Mouse (Mus musculus): ENCODE data around the gene Shq1. TPM values are rescaled to one million over a fixed set of nuclear protein-coding genes. Genes with fewer than 3 reads are reported as not detected.

Shq1 gene
- polyA plus RNA-seq, 1 experiment from 2014 or later = 16.6 TPM

DNA sequence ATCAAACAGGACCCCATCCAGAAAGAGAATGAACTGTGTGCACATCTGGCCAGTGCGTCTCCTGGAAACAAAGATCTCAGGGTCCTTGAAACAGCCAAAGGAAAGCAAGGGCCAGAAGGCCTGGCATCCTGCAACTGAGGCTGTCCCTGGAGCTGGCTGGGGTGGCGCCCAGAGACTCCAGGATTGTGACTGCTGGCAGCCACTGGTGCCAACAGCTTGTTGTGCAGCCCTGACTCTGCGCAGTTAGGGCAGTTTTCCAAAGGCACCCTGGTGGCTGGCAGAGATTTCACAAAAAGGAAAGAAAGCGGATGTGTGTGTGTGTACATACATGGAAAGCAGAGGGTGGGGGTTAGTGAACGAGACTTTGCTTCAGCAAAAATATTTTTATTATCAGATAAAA, 10.6 kb downstream of the Shq1 start:
- Histone ChIP-seq H3K27ac (ENCODE audit: low read depth) (no peak overlapping the region), H3K9me3 (ENCODE audit: control insufficient read depth, low read length) (no peaks in the 10 kb centered on the region), H3K9ac (ENCODE audit: low read length) (no peak overlapping the region), H3K4me2 (ENCODE audit: low read length) (no peak overlapping the region), H3K27me3 (replicated peaks; ENCODE audit: control insufficient read depth, insufficient read depth, low read length) (no peaks in the 10 kb centered on the region), H3K4me1 (replicated peaks; ENCODE audit: control insufficient read depth, insufficient read depth, low read length) (no peaks in the 10 kb centered on the region), H3K4me3 (ENCODE audit: low read depth, low read length) (no peak overlapping the region), H3K36me3 (ENCODE audit: control insufficient read depth, insufficient read depth, low read length) (peaks cover 35% of the 10 kb centered on the region)
- ATAC-seq (replicated peaks; ENCODE audit: low FRiP score, low TSS enrichment, low read depth) = no peak
- DNase-seq (ENCODE audit: low spot score) = no peak
- WGBS = 84% methylated on average over 5 of the region's 5 CpGs

DNA sequence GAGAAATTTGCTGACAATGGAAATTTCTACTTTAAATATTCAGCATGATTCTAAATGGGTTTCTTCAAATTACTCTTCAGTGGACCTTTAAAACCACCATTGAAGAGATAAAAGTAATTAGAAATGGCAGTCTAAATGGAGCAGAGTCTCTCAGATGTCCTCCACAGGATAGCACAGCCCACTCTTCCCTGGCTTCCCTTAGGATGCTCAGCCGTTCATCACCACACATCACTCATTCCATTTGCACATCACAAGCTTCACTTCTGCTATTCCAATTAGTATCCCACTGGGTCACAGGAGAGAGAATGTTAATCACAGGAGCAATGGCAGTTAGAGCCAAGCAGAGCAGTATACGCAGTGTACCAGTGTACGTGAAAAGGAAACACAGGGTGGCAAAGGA, 18.4 kb downstream of the Shq1 start:
- 83% methylated on average over 3 of the region's 3 CpGs for WGBS
- no peak for ATAC-seq (replicated peaks; ENCODE audit: low FRiP score, low TSS enrichment, low read depth)

DNA sequence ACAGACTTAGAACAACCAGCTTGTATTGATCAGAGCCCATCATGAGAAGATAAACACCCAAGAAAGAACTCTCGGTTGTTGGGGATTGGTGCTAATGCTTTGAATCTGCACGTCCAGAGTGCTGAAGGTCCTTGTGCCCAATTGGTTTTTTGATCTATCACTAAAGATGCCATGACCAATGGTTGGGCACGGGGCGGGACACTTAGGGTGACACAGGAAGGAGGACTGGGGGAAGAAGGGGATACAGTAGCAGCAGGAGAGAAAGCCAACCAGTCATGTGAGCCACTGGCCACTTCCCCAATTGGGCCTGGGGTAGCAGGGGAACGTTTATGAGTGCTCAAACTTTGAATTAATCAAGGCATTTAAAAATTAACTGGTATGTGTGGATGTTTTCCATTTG, 23.8 kb downstream of the Shq1 start:
- DNase-seq (ENCODE audit: low spot score) (no peak), ATAC-seq (replicated peaks; ENCODE audit: low FRiP score, low TSS enrichment, low read depth) (no peak)
- H3K36me3 ChIP-seq (ENCODE audit: control insufficient read depth, insufficient read depth, low read length) = peaks cover 15% of the 10 kb centered on the region; the same call in 1 of the 2 replicates
- H3K4me2 ChIP-seq (ENCODE audit: low read length) = no peak overlapping the region
- no peaks in the 10 kb centered on the region for H3K9me3 ChIP-seq (ENCODE audit: control insufficient read depth, low read length)
- H3K4me1 ChIP-seq (replicated peaks; ENCODE audit: control insufficient read depth, insufficient read depth, low read length) = no peaks in the 10 kb centered on the region; the same call in 1 of the 2 replicates
- H3K27me3 ChIP-seq (replicated peaks; ENCODE audit: control insufficient read depth, insufficient read depth, low read length) = no peaks in the 10 kb centered on the region
- no peak overlapping the region for H3K27ac ChIP-seq (ENCODE audit: low read depth)
- H3K4me3 ChIP-seq (ENCODE audit: low read depth, low read length) = no peak overlapping the region
- 80% methylated on average over 5 of the region's 5 CpGs for WGBS
- H3K9ac ChIP-seq (ENCODE audit: low read length) = no peak overlapping the region

More for the DNA sequence above, 18.4 kb downstream of the Shq1 start:
- Histone ChIP-seq H3K4me3 (ENCODE audit: low read depth, low read length) (no peak overlapping the region), H3K4me1 (replicated peaks; ENCODE audit: control insufficient read depth, insufficient read depth, low read length) (no peaks in the 10 kb centered on the region), H3K9me3 (ENCODE audit: control insufficient read depth, low read length) (no peaks in the 10 kb centered on the region), H3K4me2 (ENCODE audit: low read length) (no peak overlapping the region), H3K36me3 (ENCODE audit: control insufficient read depth, insufficient read depth, low read length) (peaks cover 15% of the 10 kb centered on the region; the same call in 1 of the 2 replicates), H3K27ac (ENCODE audit: low read depth) (no peak overlapping the region), H3K9ac (ENCODE audit: low read length) (no peak overlapping the region), H3K27me3 (replicated peaks; ENCODE audit: control insufficient read depth, insufficient read depth, low read length) (no peaks in the 10 kb centered on the region)
- DNase-seq (ENCODE audit: low spot score) = no peak

DNA sequence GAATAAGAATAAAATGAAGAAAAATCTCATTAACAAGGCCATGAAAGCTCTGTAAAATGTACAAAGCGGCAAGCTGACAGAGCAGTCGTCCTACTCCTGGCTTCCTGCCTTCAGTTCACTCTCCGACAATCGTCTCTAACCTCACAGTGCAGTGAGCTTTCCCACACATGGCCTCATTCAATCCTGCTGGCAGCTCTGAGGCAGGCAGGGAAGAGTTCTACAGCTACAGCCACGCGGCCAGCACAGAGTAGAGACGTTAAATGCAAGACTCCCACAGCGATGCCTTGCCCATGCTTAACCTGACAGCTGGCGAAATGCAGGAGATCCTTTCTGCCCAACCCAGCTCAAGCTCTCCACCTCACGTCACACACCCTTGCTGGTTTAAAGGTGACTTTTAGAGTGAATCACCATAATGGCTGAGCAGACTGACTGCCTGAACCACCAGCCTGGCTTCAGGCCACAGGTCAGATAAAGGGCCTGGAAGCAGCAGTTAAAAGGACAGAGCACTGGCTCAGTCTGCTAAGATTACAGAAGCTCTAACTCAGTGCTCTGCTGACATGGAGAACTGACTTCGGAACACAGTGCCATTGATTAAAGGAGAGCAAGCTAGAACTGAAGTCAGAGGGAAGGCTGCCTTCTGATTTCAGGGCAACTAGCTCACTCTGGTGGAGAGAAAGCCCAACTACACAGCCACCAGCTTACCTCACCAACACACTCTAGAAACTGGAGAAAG, 25.3 kb downstream of the Shq1 start:
- Histone ChIP-seq H3K4me2 (ENCODE audit: low read length) (peak overlapping the region; percentile 27), H3K36me3 (ENCODE audit: control insufficient read depth, insufficient read depth, low read length) (peaks cover 12% of the 10 kb centered on the region; the same call in 1 of the 2 replicates), H3K27ac (ENCODE audit: low read depth) (no peak overlapping the region), H3K4me3 (ENCODE audit: low read depth, low read length) (no peak overlapping the region), H3K9me3 (ENCODE audit: control insufficient read depth, low read length) (no peaks in the 10 kb centered on the region), H3K4me1 (replicated peaks; ENCODE audit: control insufficient read depth, insufficient read depth, low read length) (no peaks in the 10 kb centered on the region; the same call in 1 of the 2 replicates), H3K9ac (ENCODE audit: low read length) (no peak overlapping the region), H3K27me3 (replicated peaks; ENCODE audit: control insufficient read depth, insufficient read depth, low read length) (no peaks in the 10 kb centered on the region)
- WGBS = 45% methylated on average over 11 of the region's 11 CpGs
- peak; percentile 67 for DNase-seq (ENCODE audit: low spot score)
- ATAC-seq (replicated peaks; ENCODE audit: low FRiP score, low TSS enrichment, low read depth) = peak; percentile 58

DNA sequence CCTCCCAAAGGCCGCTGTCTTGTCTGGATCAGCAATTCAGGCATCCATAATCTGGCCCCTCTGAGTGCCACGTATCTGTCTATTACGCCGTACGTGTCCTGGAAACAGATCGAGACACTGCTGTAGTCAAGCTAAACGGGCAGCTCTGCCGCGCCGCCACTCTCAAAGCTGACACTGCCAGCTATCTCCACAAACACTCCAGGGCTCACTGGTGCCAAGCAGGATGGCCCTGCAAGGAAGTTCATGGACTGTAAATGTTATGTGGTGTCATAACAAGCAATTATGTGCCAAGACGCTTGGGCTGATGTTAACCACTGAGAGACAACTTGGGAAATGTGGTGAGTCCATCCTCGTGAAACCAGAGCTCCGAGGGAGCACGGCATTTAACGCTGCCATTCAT, 26.3 kb downstream of the Shq1 start:
- Histone ChIP-seq H3K27me3 (replicated peaks; ENCODE audit: control insufficient read depth, insufficient read depth, low read length) (no peaks in the 10 kb centered on the region), H3K9ac (ENCODE audit: low read length) (no peak overlapping the region), H3K4me2 (ENCODE audit: low read length) (no peak overlapping the region), H3K4me3 (ENCODE audit: low read depth, low read length) (no peak overlapping the region), H3K36me3 (ENCODE audit: control insufficient read depth, insufficient read depth, low read length) (peaks cover 11% of the 10 kb centered on the region; the same call in 1 of the 2 replicates), H3K9me3 (ENCODE audit: control insufficient read depth, low read length) (no peaks in the 10 kb centered on the region), H3K4me1 (replicated peaks; ENCODE audit: control insufficient read depth, insufficient read depth, low read length) (no peaks in the 10 kb centered on the region; the same call in 1 of the 2 replicates), H3K27ac (ENCODE audit: low read depth) (no peak overlapping the region)
- WGBS = 84% methylated on average over 15 of the region's 15 CpGs
- no peak for DNase-seq (ENCODE audit: low spot score)
- no peak for ATAC-seq (replicated peaks; ENCODE audit: low FRiP score, low TSS enrichment, low read depth)

DNA sequence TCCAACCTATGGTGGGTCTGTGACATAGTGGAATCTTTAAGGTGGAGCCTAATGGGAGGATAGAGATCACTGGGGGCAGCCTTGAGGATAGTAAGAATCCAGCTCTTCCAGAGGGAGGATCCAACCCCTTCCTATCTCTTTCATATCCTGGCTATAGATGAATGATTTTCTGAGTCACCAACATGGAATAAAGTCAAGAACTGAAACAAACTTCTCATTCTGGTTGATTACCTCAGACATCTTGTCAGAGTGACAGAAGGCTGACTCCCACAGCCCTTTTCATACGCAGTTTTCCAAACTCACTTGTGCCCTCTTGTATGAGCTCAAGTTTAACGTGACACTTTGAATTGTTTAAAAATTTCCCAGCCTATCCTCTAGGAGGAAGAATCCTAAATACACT, 28.2 kb downstream of the Shq1 start:
- no peaks in the 10 kb centered on the region for H3K27me3 ChIP-seq (replicated peaks; ENCODE audit: control insufficient read depth, insufficient read depth, low read length)
- no peak overlapping the region for H3K4me3 ChIP-seq (ENCODE audit: low read depth, low read length)
- no peaks in the 10 kb centered on the region for H3K9me3 ChIP-seq (ENCODE audit: control insufficient read depth, low read length)
- 79% methylated on average over 2 of the region's 2 CpGs for WGBS
- H3K4me1 ChIP-seq (replicated peaks; ENCODE audit: control insufficient read depth, insufficient read depth, low read length) = no peaks in the 10 kb centered on the region; the same call in 1 of the 2 replicates
- no peak overlapping the region for H3K27ac ChIP-seq (ENCODE audit: low read depth)
- no peak for DNase-seq (ENCODE audit: low spot score)
- no peak overlapping the region for H3K9ac ChIP-seq (ENCODE audit: low read length)
- no peak for ATAC-seq (replicated peaks; ENCODE audit: low FRiP score, low TSS enrichment, low read depth)
- no peak overlapping the region for H3K4me2 ChIP-seq (ENCODE audit: low read length)
- H3K36me3 ChIP-seq (ENCODE audit: control insufficient read depth, insufficient read depth, low read length) = peaks cover 6% of the 10 kb centered on the region; the same call in 1 of the 2 replicates

DNA sequence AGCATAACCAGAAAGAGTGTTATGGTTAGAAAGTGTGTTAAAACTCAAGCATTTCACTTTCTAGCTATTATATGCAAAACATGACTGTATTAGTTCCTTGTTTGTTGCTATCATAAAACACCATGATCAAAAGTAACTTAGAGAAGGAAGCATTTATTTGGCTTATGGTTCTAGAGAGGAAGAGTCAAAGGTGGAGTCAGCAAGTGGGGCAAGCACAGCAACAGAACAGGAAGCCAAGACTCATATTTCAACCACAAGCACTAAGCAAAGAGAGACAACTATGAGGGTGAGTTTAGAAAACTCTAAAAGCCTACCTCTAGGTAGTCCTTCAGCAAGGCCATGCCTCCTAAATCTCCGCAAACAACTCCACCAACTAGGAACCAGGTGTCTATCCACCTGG, 30.4 kb downstream of the Shq1 start:
- Histone ChIP-seq H3K9me3 (ENCODE audit: control insufficient read depth, low read length) (no peaks in the 10 kb centered on the region), H3K27ac (ENCODE audit: low read depth) (no peak overlapping the region), H3K36me3 (ENCODE audit: control insufficient read depth, insufficient read depth, low read length) (peaks cover 3% of the 10 kb centered on the region; the same call in 1 of the 2 replicates), H3K9ac (ENCODE audit: low read length) (no peak overlapping the region), H3K4me2 (ENCODE audit: low read length) (no peak overlapping the region), H3K27me3 (replicated peaks; ENCODE audit: control insufficient read depth, insufficient read depth, low read length) (no peaks in the 10 kb centered on the region), H3K4me3 (ENCODE audit: low read depth, low read length) (no peak overlapping the region), H3K4me1 (replicated peaks; ENCODE audit: control insufficient read depth, insufficient read depth, low read length) (no peaks in the 10 kb centered on the region; the same call in 1 of the 2 replicates)
- ATAC-seq (replicated peaks; ENCODE audit: low FRiP score, low TSS enrichment, low read depth) = no peak
- WGBS = 100% methylated on average over 1 of the region's 1 CpGs
- no peak for DNase-seq (ENCODE audit: low spot score)

DNA sequence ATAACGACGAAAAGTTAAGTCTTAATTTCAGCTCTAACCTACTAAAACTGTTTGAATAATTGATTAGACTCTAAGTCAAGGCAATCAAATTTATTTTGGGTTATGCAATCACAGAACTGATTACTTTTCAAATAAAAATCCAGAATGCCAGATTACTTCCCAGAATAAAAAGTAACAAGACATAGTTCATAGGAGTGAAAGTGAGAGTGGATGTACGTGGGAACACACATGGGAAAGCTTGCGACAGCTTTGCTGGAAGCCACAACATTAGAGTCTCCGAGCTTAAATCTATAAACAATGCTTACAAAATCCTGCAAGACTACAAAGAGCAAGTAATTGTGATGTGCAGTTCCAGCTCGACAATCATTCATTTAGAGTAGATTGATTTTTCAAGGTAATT, 41.9 kb downstream of the Shq1 start:
- ATAC-seq (replicated peaks; ENCODE audit: low FRiP score, low TSS enrichment, low read depth) = no peak

DNA sequence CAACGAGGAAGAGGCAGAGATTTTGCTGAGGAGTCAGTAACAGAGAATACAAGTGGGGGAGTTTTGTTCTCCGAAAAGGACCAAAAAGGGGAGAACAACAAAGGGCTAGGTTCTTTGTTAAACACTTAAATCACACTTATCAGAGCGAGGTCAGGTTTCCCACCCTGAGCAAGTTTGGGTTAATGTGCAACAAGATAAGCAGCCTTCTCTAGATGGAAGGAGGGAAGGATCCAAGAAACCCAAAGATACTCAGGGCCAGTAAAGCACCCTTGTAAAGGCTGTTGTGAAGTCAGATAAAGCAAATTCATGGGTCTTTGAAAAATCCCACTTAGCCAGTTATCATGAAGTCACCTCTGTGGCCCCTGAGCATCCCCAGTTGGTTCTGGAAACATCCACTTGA, 42.7 kb downstream of the Shq1 start:
- 62% methylated on average over 3 of the region's 3 CpGs for WGBS
- no peaks in the 10 kb centered on the region for H3K9me3 ChIP-seq (ENCODE audit: control insufficient read depth, low read length)
- H3K4me3 ChIP-seq (ENCODE audit: low read depth, low read length) = no peak overlapping the region
- no peaks in the 10 kb centered on the region for H3K36me3 ChIP-seq (ENCODE audit: control insufficient read depth, insufficient read depth, low read length)
- ATAC-seq (replicated peaks; ENCODE audit: low FRiP score, low TSS enrichment, low read depth) (no peak), DNase-seq (ENCODE audit: low spot score) (no peak)
- H3K27me3 ChIP-seq (replicated peaks; ENCODE audit: control insufficient read depth, insufficient read depth, low read length) = no peaks in the 10 kb centered on the region
- no peak overlapping the region for H3K27ac ChIP-seq (ENCODE audit: low read depth)
- H3K4me1 ChIP-seq (replicated peaks; ENCODE audit: control insufficient read depth, insufficient read depth, low read length) = no peaks in the 10 kb centered on the region
- H3K9ac ChIP-seq (ENCODE audit: low read length) = no peak overlapping the region
- no peak overlapping the region for H3K4me2 ChIP-seq (ENCODE audit: low read length)

More for the DNA sequence above, 41.9 kb downstream of the Shq1 start:
- Histone ChIP-seq H3K27me3 (replicated peaks; ENCODE audit: control insufficient read depth, insufficient read depth, low read length) (no peaks in the 10 kb centered on the region), H3K36me3 (ENCODE audit: control insufficient read depth, insufficient read depth, low read length) (no peaks in the 10 kb centered on the region), H3K4me1 (replicated peaks; ENCODE audit: control insufficient read depth, insufficient read depth, low read length) (no peaks in the 10 kb centered on the region), H3K27ac (ENCODE audit: low read depth) (no peak overlapping the region), H3K9me3 (ENCODE audit: control insufficient read depth, low read length) (no peaks in the 10 kb centered on the region), H3K4me3 (ENCODE audit: low read depth, low read length) (no peak overlapping the region), H3K9ac (ENCODE audit: low read length) (no peak overlapping the region), H3K4me2 (ENCODE audit: low read length) (no peak overlapping the region)
- WGBS = 76% methylated on average over 6 of the region's 6 CpGs
- no peak for DNase-seq (ENCODE audit: low spot score)
